Mouse (Mus musculus) granulocyte monocyte progenitor cell, adult 5-6 weeks (primary cell): Measurements from ENCODE around the gene Sf3a1. TPM values are rescaled to one million over a fixed set of nuclear protein-coding genes. Genes with fewer than 3 reads are reported as not detected.

Source experiments
- ATAC-seq: replicated peaks from 2 replicates; pipeline ENCODE4 v1.8.0; 2016; ENCODE audit warnings: mild to moderate bottlenecking, moderate TSS enrichment, inconsistent platforms; ENCODE audit not compliant: poor library complexity, severe bottlenecking
- total RNA-seq, 2 experiments: library from RNA; stranded (forward) in 1 of 2; stranded (reverse) in 1 of 2; fragments of 200-712, 200-1000 nt in 1 of 2; fragments of >200 nt in 1 of 2; fragmentation: Nextera tagmentation in 1 of 2; gene quantifications; 2 replicates each; pipeline ENCODE4 v1.2.3; 2014 to 2017

The Sf3a1 gene
- total RNA-seq, 2 experiments from 2014 or later: 35.6 to 92.2 TPM

- peak; percentile 79 for ATAC-seq
Observed at GRCm38 (mm10) chr11:4134986-4135935, 24.9 kb upstream of the Sf3a1 start, which contains the start of gene Rnf215. Gene Rnf215, plus strand, starts transcription at chr11:4135202.

DNA sequence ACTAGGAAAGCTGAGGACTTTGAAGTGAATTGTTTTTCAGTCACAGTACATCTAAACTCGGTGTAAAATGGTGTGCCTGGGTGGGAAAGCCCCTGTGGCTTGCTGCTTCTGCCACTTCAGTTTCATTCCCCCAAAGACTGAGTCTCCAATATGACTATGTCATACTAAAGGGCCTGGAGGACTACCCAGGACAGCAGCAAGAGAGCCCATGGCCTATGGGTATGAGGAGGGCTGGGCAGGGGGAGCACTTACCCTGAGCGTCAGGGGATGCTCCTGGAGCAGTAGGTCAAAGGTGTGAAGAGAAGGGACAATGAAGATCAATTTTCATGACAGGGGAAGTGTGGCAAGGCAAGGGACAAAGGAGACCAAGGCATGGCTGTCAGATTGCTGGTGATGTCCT lies 21.2 kb upstream of the Sf3a1 start:
- no peak for ATAC-seq

- ATAC-seq: no peak
Observed at GRCm38 (mm10) chr11:4141505-4141904, 18.6 kb upstream of the Sf3a1 start.

DNA sequence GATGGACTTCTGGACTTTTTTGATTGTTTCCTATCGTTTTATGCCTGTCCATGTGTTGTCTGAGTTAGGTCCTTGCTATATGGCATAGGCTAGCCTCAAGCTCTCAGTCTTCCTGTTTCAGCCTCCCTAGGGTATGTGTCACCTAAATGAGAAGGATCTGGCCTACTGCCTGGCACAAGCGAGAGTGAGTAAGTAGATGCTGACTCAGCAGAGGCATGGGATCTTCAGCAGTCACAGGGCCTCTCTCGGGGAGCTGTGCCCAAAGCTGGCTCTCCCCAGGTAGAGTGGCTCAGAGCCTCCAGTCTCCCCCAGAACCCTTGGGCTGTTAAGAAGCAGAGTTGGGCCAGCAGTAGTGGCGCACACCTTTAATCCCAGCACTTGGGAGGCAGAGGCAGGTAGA lies 17.8 kb upstream of the Sf3a1 start:
- no peak for ATAC-seq

GRCm38 (mm10) chr11:4143281-4144062 lies 16.7 kb upstream of the Sf3a1 start:
- ATAC-seq: no peak

DNA sequence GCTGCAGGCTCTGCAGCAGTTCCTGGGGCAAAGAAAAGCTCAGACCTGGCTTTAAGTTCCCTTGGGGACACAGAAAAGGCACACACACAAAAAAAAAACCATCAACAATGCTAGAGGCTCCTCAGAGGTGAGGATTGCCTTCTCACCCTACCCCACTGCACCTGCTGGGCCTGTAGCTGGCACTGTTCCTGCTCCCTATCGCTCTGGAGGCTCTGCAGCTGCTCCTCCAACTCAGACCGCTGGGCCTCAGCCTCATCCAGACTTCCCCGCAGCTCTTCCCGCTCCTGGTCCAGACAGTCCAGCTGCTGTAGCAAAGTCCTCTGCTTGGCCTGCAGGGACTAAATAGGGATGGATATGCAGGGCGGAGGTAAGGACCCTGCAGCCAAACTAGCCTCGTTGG lies 13.8 kb upstream of the Sf3a1 start:
- no peak for ATAC-seq

- ATAC-seq: no peak
Observed at GRCm38 (mm10) chr11:4147098-4147497, 13.1 kb upstream of the Sf3a1 start.

DNA sequence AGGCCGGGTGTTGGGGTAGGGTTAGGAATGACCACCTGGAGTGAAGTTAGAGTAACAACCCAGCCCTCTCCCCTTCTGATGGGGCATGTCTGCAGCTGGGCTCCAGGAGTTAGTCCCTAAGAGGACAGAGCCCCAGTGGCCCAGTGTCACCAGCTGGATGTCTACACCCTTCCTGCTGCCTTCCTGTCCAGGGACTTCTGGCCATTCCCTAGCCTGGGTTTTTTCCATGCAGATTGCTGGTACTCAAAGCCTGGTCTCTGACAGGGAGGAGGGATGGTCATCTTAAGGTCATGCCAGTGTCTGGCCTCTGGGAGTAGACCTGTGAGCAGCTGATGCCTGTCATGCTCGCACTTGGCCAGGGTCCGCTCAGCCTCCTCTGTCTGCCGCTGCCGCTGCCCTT lies 12.0 kb upstream of the Sf3a1 start:
- no peak for ATAC-seq

DNA sequence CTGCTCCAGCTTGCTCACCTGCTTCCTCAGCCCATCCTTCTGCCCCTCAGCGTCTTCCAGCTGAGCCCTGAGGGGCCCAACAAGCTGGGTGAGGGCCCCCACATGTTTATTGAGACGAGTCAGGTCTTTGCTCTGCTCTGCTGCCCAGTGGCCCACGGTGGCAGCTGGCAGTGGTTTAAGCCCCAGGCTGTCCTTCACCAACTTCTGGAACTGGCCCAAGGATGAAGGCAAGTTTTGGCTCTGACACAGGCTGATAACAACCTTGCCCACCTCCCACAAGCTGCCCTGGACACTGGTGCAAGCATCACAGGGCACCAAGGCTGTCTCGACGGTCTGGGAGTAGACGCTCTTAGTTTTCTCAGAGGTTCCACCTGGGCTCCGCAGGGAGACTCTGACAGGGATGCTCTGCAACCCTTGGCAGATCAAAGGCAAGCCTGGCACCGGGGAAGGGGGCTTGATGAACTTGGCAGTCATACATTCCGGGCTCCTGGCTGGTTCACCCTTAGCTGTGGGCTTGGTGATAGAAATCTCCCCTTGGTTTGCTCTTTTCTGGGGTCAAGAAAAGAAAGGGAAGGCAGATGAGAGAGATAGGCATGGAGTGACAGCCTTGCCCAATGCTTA lies 11.5 kb upstream of the Sf3a1 start:
- ATAC-seq: no peak

GRCm38 (mm10) chr11:4149886-4150285 lies 10.3 kb upstream of the Sf3a1 start:
- ATAC-seq: no peak

DNA sequence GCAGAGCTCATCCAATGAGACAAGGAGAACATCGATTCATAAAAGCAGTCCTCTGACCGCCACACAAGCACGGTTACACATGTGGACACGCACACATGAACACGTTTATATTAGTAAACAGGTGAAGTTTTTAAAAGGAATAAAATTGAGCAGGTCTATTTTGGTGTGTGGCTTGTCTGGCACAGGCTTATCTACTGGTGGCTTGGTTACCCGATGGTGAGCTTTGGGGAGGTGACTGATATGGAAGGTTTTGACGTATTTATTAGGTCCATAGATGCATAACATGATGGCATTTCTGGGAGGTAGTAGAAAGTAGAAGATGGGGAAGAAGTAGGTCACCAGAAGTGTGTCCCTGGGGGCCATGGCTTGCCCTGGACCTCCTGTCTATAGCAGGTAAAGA lies 6.5 kb upstream of the Sf3a1 start:
- ATAC-seq: no peak

GRCm38 (mm10) chr11:4155641-4156040 lies 4.5 kb upstream of the Sf3a1 start:
- no peak for ATAC-seq

DNA sequence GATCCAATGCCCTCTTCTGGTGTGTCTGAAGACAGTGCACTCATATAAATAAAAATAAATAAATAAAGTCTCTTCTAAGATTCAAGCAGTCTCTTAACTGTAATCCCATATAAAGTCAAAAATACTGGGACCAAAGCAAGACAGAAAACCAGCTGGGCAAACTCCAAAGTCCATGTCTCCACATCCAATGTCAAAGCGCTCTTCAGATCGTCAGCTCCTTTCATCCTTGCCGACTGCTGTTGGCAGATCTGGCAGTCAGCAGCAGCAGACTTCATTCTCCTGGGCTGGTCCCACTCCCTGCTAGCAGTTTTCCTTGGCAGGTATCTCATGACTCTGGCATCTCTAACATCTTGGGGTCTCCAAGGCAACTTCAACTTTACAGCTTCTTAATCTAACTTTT lies 1.5 kb upstream of the Sf3a1 start:
- ATAC-seq: no peak

DNA sequence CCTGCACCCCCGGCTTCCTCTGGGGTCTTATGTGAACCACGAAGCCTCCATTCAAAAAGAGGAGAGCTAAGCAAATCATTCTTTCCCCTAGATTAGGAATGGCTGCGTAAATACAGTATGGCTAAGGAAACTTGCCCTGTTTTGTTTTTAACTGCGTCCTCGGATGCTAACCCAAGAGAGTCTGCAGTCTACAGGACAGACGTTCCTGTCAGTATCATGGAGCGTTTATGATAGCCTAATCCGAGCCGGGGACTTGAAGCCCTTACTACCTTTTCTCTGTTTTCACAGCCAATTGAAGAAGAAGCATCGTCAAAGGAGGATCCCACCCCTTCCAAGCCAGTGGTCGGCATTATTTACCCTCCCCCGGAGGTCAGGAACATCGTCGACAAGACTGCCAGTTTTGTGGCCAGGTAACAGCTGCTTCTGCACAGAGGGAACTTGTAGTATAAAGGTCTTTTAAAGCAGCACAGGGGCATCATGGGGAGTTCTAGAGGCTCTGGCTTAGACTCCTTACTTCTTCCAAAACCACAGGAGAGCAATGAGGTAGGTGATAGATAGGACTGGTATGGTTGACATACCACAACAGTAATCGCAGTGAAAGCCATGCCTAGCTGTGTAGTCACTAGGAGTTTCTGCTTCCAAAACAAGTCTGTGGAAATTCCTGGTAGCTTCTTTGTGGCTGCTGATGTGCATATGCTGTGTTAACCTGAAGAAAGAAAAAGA lies 769 bp downstream of the Sf3a1 start:
- no peak for ATAC-seq

GRCm38 (mm10) chr11:4164701-4165100 lies 4.6 kb downstream of the Sf3a1 start:
- ATAC-seq: no peak

DNA sequence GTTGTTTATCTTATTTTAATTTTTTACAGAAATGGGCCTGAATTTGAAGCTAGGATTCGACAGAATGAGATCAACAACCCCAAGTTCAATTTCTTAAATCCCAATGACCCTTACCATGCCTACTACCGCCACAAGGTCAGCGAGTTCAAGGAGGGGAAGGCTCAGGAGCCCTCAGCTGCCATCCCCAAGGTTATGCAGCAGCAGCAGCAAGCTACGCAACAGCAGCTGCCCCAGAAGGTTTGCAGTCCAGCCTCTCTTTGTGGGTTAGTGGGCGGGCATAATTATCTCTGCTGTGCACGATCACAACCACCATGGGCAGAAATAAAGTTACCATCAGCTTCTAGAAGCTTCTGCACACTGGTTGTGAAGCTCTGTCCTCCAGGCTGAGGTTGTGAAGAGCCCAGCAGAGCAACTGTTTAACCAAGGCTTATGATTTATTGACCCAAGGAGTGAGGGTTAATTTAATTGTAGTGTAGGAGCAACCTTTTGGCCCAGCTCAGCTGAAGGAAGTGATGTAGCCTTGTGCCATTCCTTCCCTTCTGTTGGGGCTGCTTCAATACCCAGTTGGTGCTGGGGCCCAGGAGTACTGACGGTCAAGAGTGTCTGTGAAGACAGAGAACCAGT lies 6.4 kb downstream of the Sf3a1 start:
- ATAC-seq: no peak

DNA sequence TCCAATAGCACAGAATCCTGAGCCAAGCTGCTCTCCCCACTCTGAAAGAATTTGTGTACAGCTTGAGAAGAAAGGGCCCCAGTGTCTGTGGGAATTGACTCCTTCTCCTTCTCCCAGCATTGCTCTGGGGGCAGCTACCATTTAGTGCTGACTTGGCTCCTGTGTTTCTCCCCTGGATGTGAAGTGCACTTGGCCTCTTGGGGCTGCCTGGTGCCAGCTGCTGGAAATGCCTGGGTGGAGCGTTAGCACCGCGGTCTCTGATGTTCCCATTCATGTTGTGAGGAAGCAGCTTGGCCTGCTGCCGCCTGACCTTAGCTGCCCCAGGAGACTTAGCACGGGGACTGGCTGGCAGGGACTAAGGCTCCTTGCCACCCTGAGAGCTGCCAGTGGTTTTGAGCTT lies 14.4 kb downstream of the Sf3a1 start:
- no peak for ATAC-seq

DNA sequence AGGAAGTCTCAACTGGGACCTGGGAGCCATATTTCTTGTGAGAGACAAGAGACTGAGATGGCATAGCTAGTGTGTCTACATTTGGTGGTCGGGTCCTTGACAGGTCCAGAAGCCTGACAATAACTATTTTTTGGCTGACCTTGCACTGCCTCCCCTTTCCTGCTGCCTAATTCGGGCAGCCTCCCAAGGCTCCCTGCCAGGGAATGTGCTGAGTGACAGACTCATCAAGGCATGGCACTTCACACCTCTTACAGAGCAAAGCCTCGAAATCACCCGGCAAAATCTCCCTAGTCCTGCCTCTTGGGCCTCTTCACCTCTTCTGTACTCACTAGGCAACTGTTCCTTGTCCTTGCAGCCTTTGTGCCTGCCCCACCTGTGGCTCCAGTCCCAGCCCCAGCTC lies 17.6 kb downstream of the Sf3a1 start:
- ATAC-seq: no peak

GRCm38 (mm10) chr11:4182061-4182460 lies 21.9 kb downstream of the Sf3a1 start:
- no peak for ATAC-seq

DNA sequence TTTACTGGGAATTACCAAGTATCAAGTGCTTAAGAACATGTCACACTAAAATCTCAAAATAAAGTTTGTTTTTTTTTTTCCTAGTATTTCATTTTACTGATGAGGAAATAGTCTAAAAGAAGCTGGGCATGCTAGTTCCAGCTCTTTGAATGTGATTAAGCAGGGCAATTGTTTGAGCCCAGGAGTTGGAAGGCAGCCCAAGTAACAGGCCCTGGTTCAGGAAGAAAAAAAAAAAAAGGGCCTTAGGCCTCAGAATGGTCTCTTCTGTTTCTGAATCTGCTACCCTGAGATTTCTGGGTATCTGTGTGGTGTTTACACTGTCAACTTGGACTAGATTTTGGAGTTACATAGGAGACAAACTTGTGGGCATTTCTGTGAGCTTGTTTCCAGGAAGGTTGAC lies 23.4 kb downstream of the Sf3a1 start:
- no peak for ATAC-seq
